Mouse (Mus musculus) erythroblast, embryonic 14.5 days (primary cell): ENCODE measurements around the gene Ccdc157. TPM values are rescaled to one million over a fixed set of nuclear protein-coding genes. Genes with fewer than 3 reads are reported as not detected.

Experiments
- H3K27me3 ChIP-seq: 2 replicates; pipeline ENCODE4 v1.6.1; 2012; ENCODE audit warnings: inconsistent platforms; ENCODE audit not compliant: control insufficient read depth
- H3K36me3 ChIP-seq: 2 replicates; pipeline ENCODE4 v1.6.1; 2012; ENCODE audit warnings: mild to moderate bottlenecking, inconsistent platforms; ENCODE audit not compliant: control insufficient read depth
- H3K4me1 ChIP-seq: 2 replicates; pipeline ENCODE4 v1.6.1; 2012; ENCODE audit warnings: inconsistent platforms; ENCODE audit not compliant: control insufficient read depth
- H3K4me3 ChIP-seq: replicated peaks from 2 replicates; pipeline ENCODE3; 2012; ENCODE audit warnings: moderate library complexity, mild to moderate bottlenecking, inconsistent platforms
- H3K9me3 ChIP-seq: 2 replicates; pipeline ENCODE4 v1.6.1; 2012; ENCODE audit warnings: low read length, inconsistent platforms, mixed read lengths; ENCODE audit not compliant: control insufficient read depth
- GATA1 ChIP-seq: IDR thresholded peaks from 2 replicates; pipeline ENCODE4 v1.6.1; 2012; ENCODE audit warnings: low read length, inconsistent platforms, mixed read lengths
- TAL1 ChIP-seq: IDR thresholded peaks from 3 replicates; pipeline ENCODE4 v1.6.1; 2012; ENCODE audit warnings: low read length, inconsistent platforms, mixed read lengths
- polyA plus RNA-seq: library from polyadenylated mRNA; stranded (reverse); fragments of >175 nt; gene quantifications from 2 replicates; pipeline ENCODE4 v1.2.3, GENCODE M21; 2012

The Ccdc157 gene
- polyA plus RNA-seq, 1 experiment = 0.10 TPM

DNA sequence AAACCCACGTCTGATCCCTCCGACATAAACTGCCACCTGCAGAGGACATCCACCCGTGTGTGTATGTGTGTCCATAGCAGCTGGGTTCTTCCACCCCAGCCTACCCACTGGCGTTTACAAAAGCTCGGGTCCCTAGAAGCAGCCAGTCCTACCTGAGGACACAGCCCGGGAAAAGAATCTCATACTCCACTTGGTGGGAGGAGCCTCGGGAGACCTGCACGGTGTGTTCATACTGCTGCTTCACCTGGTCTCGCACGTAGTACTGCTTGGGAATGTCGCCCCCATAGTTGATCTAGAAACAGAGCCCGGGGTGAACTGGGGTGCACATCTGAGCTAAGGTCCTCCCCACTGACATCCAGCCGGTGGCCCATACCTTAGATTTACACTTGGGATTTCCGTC lies 56.6 kb downstream of the Ccdc157 start:
- TF ChIP-seq TAL1 (no peak), GATA1 (no peak)

DNA sequence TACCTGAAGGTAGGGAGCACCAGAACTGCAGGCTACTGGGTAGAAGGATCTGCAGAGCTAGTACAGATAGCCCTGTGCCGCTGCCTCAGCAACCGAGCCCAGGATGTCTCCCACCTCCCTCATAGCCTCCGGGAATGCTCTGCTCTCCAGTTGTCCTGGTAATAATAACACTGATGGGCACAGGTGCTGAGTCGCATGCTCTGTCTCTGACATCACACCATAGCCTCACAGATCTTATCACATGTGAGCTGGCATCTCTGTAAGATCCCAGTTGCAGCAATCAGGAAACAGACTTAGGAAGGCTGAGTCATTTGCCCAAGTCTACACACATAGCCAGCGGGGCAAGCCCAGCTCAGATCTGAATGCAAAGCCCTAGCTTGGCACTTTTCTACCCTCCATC lies 58.2 kb downstream of the Ccdc157 start:
- TF ChIP-seq TAL1 = no peak
- TF ChIP-seq GATA1 = no peak
- Histone ChIP-seq H3K27me3 (no peaks in the 10 kb centered on the region; the same call in 1 of the 2 replicates), H3K9me3 (no peaks in the 10 kb centered on the region), H3K4me3 (no peak overlapping the region), H3K36me3 (peaks cover 28% of the 10 kb centered on the region), H3K4me1 (peaks cover 14% of the 10 kb centered on the region)

More for the DNA sequence above, 56.6 kb downstream of the Ccdc157 start:
- no peaks in the 10 kb centered on the region for H3K9me3 ChIP-seq
- no peak overlapping the region for H3K4me3 ChIP-seq
- no peaks in the 10 kb centered on the region for H3K4me1 ChIP-seq
- H3K27me3 ChIP-seq = no peaks in the 10 kb centered on the region; the same call in 1 of the 2 replicates
- peaks cover 31% of the 10 kb centered on the region for H3K36me3 ChIP-seq

DNA sequence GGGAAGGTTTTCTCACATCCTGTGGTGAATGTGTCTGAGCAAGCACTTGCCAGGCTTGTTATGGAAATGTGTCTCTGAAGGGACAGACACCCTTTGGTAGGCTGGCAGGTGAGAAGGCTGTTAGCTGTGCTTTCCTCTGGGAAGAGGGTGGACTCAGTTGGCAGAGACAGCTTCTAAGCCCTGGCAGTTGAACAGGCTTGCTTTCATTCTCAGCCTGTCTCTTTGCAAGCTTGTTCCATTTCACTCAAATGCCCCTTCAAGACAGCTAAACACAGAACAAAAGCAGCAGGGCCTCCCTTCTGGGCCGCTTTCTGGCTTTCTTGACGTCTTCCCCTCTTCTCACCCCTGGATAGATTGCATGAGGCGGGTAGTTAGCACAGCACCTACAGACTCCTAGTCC lies 60.6 kb downstream of the Ccdc157 start:
- H3K4me1 ChIP-seq = peaks cover 36% of the 10 kb centered on the region
- H3K4me3 ChIP-seq = no peak overlapping the region
- peaks cover 27% of the 10 kb centered on the region for H3K36me3 ChIP-seq
- no peaks in the 10 kb centered on the region for H3K9me3 ChIP-seq
- no peaks in the 10 kb centered on the region; the same call in 1 of the 2 replicates for H3K27me3 ChIP-seq
- no peak for TF ChIP-seq GATA1
- no peak for TF ChIP-seq TAL1

DNA sequence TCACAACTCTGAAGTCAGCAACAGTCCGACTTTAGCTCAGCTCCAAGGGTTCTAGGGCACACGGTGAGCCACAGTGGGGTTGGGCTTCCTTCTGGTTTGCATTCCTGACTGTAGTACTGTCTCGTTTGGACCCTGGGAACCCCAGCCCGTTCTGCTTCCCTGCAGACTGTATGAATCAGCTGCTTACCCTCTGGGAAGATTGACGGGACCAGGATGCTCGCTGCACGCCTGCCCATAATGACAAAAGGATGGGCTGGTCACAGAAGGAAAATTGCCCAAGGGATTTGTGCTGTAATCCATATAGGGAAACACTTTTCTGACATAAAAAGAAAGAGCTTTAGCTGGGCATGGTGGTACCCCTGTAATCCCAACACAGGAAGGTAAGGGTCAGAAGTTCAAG lies 61.3 kb downstream of the Ccdc157 start:
- Histone ChIP-seq H3K27me3 (no peaks in the 10 kb centered on the region; the same call in 1 of the 2 replicates), H3K4me3 (no peak overlapping the region), H3K36me3 (peaks cover 31% of the 10 kb centered on the region), H3K4me1 (peaks cover 42% of the 10 kb centered on the region), H3K9me3 (no peaks in the 10 kb centered on the region)
- TF ChIP-seq GATA1 (no peak), TAL1 (no peak)

DNA sequence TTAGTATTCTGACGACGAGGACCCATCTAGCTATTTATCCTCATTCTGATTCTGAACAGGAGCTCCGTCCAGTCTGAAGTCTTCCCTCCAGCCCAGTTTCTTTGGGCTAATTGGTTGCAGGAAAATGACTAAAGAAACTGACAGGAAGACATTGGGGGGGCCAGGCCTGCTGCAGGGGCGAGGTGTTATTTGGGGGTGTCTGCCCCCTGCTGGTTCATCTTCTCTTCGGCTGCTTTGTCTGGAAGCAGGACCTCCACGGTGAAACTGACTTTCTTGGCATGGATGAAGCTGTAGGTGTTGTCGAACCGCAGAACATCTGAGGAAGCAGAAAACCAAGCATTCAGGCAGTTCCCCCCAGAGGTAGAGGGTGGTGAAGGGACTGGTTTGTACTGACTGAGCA lies 62.0 kb downstream of the Ccdc157 start:
- peaks cover 33% of the 10 kb centered on the region for H3K36me3 ChIP-seq
- H3K9me3 ChIP-seq = no peaks in the 10 kb centered on the region
- H3K4me1 ChIP-seq = peaks cover 49% of the 10 kb centered on the region
- H3K4me3 ChIP-seq = no peak overlapping the region
- TF ChIP-seq GATA1 (no peak), TAL1 (no peak)
- no peaks in the 10 kb centered on the region; the same call in 1 of the 2 replicates for H3K27me3 ChIP-seq

DNA sequence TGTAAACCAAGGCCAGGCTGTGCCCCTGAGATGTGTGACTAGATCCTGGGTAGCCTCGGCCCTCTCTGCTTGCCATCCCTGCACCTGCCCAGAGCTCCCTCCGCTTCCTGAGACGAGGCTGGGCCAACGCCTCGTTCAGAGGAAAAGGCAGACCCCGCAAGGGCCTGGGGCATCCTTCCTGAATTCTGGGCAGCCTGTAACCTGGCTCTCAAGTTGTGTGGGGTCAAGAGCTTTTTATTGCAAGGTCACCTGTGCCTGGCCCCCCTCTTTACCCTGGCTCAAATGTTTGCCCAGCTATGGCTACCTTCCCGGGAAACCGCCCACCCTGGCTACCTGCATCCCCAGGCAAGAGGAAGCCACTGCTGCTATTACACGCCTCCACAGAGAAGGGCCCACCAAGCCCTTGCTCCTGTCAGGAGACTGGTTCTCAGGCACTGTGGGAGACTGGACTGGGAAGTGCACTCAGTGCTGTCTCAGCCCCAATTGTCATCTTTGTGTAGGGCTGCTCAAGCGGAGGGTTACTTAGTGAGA lies 62.9 kb downstream of the Ccdc157 start:
- Histone ChIP-seq H3K36me3 (peaks cover 35% of the 10 kb centered on the region), H3K27me3 (no peaks in the 10 kb centered on the region), H3K9me3 (peaks cover 1% of the 10 kb centered on the region), H3K4me1 (peaks cover 51% of the 10 kb centered on the region), H3K4me3 (peak overlapping the region; percentile 70)
- TF ChIP-seq TAL1 = no peak
- no peak for TF ChIP-seq GATA1

DNA sequence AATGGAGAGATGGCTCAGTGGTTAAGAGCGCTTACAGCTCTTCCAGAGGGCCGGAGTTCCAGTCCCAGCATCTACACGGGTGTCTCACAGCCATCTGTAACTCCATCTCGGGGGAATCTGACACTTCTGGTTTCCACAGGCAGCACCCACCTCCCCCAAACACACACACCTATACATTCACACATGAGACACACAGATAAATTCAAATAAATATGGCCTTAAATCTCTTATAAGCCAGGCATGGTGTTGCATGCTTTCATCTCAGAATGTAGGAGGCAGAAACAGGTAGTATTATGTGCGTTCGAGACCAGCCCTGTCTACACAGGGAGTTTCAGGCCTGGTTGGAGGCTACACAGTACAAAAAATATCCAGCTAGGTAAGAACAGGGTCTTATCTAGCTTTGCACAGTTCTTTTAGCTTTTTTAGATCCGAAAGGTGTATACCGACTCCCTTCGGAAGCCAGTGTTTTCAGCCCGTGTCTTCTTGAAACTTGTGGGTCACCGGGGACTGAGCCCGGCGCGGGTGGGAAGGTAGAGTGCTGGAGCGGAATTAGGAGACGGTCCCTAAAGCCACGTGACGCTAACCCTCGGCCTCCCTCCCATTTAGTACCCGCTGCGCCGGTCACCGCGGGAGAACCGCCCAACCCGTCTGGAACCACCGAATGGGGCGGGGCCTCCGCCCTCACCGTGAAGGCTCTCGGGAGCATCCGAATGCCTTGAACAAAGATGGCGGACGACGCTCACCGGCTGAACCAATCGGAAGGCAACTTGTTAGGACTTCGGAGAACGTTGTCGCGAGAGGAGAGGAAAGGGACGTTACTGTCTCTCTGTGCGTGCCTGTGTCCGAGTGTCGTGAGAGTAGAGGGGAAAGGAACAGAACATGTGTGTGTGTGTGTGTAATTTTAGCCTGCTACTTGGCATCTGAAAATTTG lies 63.8 kb downstream of the Ccdc157 start:
- peaks cover 51% of the 10 kb centered on the region for H3K4me1 ChIP-seq

DNA sequence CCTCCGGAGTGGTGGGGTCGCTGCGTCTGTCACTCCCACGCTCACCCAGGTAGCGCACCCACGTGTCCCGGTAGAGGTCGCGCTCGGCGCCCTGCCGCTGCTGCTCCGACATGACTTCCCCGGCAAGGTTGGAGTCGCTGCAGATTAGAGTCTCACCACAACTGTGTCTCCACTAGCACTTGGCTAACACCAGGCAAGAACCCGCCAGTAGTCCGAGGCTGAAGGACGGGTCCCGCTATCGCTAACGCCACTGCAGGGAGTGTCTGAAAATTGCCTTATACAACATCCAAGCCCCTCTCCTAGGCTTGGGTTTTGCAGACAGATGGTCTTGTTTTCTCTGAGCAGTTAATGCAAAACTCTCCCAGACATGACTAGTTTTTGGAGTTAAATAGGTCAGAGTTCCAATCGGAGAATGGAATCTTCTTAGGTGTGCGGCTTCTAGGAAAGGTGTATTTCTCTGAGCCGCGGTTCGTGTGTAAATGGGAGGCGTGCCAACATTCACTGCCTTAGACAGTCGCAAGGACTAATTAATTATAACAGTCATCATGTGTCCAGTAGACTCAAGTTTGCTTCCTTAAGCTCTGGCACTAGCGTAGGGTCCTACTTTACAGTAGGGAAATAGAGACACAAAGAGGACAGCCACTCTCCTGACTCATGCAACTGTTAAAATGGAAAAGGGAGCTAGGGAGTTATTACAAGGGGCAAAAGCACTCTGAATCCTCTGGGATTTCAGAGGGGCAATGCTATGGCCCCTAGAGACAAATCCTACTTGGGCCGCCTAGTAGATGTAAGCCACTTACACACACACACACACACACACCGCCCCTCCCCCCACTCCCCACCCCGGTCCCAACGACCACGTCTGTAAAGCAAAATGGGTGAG lies 64.7 kb downstream of the Ccdc157 start, which contains the start of gene Mtfp1:
TSS of gene Mtfp1 (minus strand) at position 275 of the 883 bp plus-strand sequence.
- Histone ChIP-seq H3K36me3 (peaks cover 49% of the 10 kb centered on the region), H3K27me3 (no peaks in the 10 kb centered on the region), H3K9me3 (peaks cover 16% of the 10 kb centered on the region), H3K4me3 (peak within 1 kb of the TSS; percentile 70), H3K4me1 (peaks cover 51% of the 10 kb centered on the region)
- no peak for TF ChIP-seq TAL1
- TF ChIP-seq GATA1 = no peak

More for the DNA sequence above, 63.8 kb downstream of the Ccdc157 start:
- peak overlapping the region; percentile 70 for H3K4me3 ChIP-seq
- peaks cover 40% of the 10 kb centered on the region for H3K36me3 ChIP-seq
- H3K9me3 ChIP-seq = peaks cover 9% of the 10 kb centered on the region
- TF ChIP-seq TAL1 = no peak
- TF ChIP-seq GATA1 = no peak
- H3K27me3 ChIP-seq = no peaks in the 10 kb centered on the region
